Mouse (Mus musculus) testis, adult 2 months (tissue): ENCODE measurements around the gene Vsir. TPM values are rescaled to one million over a fixed set of nuclear protein-coding genes. Genes with fewer than 3 reads are reported as not detected.

ENCODE experiments used
- H3K27ac ChIP-seq: fragments of 200-500 bp; 2 replicates; pipeline ENCODE4 v1.5.1; 2012; ENCODE audit warnings: low read depth, low read length; ENCODE audit not compliant: control insufficient read depth, insufficient read depth
- H3K27me3 ChIP-seq: fragments of 200-500 bp; 2 replicates; pipeline ENCODE4 v1.6.1; 2012; ENCODE audit warnings: mild to moderate bottlenecking, low read length, moderate library complexity; ENCODE audit not compliant: control insufficient read depth, insufficient read depth
- H3K36me3 ChIP-seq: fragments of 200-500 bp; 2 replicates; pipeline ENCODE4 v1.6.1; 2012; ENCODE audit warnings: mild to moderate bottlenecking, low read length; ENCODE audit not compliant: control insufficient read depth, insufficient read depth
- H3K4me1 ChIP-seq: fragments of 200-500 bp; 2 replicates; pipeline ENCODE4 v1.6.1; 2012; ENCODE audit warnings: low read length; ENCODE audit not compliant: control insufficient read depth, insufficient read depth
- H3K4me3 ChIP-seq: fragments of 200-500 bp; 2 replicates; pipeline ENCODE4 v1.5.1; 2012; ENCODE audit warnings: low read depth, mild to moderate bottlenecking, low read length, moderate library complexity, mixed read lengths; ENCODE audit not compliant: control insufficient read depth
- CTCF ChIP-seq: fragments of 200-500 bp; IDR thresholded peaks from 2 replicates; pipeline ENCODE4 v1.5.1; 2012; ENCODE audit warnings: low read depth, mild to moderate bottlenecking, inconsistent platforms, low read length, moderate library complexity; ENCODE audit not compliant: control insufficient read depth, insufficient read depth, insufficient replicate concordance
- POLR2A ChIP-seq: fragments of 200-500 bp; IDR thresholded peaks from 2 replicates; pipeline ENCODE4 v1.6.1; 2012; ENCODE audit warnings: low read depth, mild to moderate bottlenecking, inconsistent platforms, low read length, moderate library complexity; ENCODE audit not compliant: control insufficient read depth
- polyA plus RNA-seq: library from polyadenylated mRNA; depleted of rRNA; stranded (reverse); fragments of >200 nt; gene quantifications from 2 replicates; pipeline ENCODE4 v1.2.3, GENCODE M21; 2012; rRNA removed

Gene Vsir
- polyA plus RNA-seq, 1 experiment: 3.0 TPM

GRCm38 (mm10) chr10:60419624-60420023 is 73.0 kb downstream of the Vsir start:
- no peak for TF ChIP-seq POLR2A
- TF ChIP-seq CTCF: peak; percentile 79
- no peaks in the 10 kb centered on the region for H3K27me3 ChIP-seq
- no peak overlapping the region for H3K4me3 ChIP-seq
- no peaks in the 10 kb centered on the region; the same call in 1 of the 2 replicates for H3K4me1 ChIP-seq
- no peak overlapping the region for H3K27ac ChIP-seq
- H3K36me3 ChIP-seq: no peaks in the 10 kb centered on the region

Other genes with a start within 250 kb of the Vsir start
- gene Spock2, start 240.6 kb upstream of the Vsir start, polyA plus RNA-seq: 50.8 and 63.9 TPM in 2 replicates
- 0.34 and 0.52 TPM in 2 replicates for gene Chst3, start 127.6 kb upstream of the Vsir start, polyA plus RNA-seq
- 235 and 280 TPM in 2 replicates for gene Psap, start 69.2 kb upstream of the Vsir start, polyA plus RNA-seq
- not detected in 2 replicates for gene Gm17455, start 52.9 kb downstream of the Vsir start, polyA plus RNA-seq